Mouse (Mus musculus) spleen, postnatal 36 days (tissue): Measurements from ENCODE around the gene Mvp.

ENCODE experiments used
- DNase-seq, 2 experiments: peaks; one replicate each; pipeline ENCODE4 v3.0.0; 2022; ENCODE audit warnings: low spot score in 2 of 2, mixed read lengths in 1 of 2

The Mvp gene

DNA sequence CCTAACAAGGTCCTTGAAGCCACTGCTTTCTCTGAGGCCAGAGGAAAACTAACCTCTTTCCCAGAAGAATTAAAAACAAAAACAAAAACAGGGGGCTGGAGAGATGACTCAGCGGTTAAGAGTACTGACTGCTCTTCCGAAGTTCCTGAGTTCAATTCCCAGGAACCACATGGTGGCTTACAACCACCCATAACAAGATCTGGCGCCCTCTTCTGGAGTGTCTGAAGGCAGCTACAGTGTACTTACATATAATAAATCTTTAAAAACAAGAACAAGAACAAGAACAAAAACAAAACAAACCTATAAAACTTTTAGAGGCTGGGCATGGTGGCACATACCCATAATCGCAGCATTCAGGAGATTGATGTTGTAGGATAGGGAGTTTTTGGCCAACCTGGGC, 18.0 kb downstream of the Mvp start:
- no peak for DNase-seq

DNA sequence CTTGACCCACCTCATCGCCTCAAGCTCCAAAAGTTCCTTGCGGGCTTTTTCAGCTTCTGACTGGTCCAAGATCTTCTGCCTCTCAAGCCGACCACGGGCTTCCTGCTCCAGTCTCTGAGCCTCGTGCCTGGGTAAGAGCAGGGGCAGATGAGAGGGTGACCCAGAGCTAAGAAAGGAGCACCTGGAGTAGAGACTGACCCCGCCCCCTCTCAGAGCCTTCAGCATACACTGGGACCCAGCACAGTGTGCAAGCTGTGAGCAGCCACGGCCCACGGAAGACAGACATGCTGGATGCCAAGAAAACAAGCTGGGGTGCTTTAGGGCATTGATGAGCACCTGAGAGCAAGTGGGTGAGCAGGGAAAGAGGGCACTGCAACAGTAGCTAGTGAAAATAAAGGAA, 25.6 kb downstream of the Mvp start:
- no peak for DNase-seq

DNA sequence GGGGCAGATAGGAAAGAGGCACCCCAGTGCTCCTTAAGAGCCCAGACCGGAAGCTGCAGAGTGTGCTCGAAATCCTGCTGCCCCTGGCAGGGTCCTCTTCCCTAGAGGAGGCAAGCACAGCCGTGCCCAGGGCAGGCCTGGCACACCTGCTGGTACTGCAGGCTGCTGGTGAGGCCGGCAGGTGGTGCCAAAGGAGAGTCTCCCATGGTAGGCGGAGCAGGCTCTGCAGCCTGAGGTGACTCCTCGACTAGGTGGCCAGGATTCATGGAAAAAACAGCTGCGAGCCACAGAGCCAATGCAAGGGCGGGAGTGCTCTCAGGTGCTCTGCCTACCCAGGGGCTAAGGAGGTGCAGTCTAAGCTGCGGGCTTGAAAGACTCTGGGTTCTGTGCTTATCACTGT, 28.1 kb downstream of the Mvp start:
- no peak for DNase-seq

DNA sequence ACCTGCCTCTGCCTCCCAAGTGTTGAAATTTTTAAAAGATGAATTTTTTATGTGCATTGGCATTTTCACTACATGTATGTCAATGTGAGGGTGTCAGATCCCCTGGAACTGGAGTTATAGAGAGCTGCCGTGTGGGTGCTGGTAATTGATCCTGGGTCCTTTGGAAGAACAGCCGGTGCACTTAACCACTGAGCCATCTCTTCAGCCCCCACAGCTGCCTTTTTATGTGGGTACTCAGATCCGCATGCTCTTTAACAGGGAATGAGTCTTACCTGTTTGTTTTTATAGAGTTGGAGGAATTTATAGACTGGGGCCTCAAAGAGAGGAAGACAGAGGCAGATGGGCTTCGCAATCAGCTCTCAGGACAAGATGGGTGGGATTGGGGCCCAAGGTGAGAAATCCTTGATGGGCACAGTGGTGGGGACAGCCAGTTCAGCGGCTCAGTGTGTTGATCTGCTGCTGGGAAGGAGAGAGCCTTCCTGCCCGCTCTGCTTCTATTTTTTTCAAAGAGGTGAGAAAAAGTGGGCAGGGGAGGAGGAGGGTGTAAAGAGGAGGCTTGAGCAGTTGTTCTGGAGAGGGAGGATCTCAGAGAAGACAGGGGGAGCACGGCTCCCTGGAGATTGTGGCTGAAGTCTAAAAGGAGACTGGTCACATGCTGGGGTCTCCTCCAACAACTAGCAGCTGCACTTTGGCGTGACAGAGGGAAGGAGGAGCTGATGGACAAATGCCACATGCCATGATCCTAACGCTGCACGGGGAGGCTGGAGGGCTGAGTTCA, 29.6 kb downstream of the Mvp start:
- no peak for DNase-seq

DNA sequence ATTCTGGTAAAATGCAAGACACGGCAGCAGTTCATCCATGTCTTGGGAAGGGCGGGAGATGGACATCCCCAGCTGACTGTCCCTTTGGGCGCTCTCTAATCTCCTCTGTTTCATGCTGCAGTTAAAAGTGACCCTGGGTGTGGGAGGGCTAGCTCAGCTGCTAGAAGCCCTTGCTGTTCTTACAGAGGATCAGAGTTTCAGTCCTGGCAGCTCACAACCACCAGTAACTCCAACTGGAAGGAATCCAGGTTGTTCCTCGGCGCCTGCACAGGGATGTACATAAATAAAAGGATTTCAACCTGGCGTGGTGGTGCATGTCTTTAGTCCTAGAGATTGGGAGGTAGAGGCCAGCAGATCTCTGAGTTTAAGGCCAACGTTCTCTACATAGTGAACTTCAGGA, 31.3 kb downstream of the Mvp start:
- no peak for DNase-seq

- DNase-seq = no peak
These were observed 32.4 kb downstream of the Mvp start for GRCm38 (mm10) chr7:126982054-126982453.

DNA sequence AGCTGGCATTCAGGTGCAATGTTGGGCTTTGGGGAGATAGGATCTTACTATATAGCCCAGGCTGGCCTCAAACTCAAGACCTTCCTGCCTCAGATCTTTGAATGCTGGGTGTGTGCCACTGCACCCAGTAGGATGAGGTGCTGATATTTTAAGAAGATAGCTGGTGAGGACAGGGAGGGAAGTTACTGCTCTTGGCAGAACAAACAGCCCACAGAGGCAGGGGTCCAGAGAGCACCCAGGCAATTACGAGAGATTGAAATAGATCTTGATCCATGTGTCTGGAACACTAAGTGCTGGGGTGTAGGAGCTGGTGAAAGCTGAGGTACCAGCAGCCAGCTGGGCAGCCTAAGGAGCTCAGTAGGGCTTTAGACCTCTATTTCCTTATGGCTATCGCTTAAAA, 32.8 kb downstream of the Mvp start:
- no peak for DNase-seq

- peak in 1 of 2 experiments; percentile 33 for DNase-seq
These were observed 35.6 kb downstream of the Mvp start for GRCm38 (mm10) chr7:126978841-126979240.

DNA sequence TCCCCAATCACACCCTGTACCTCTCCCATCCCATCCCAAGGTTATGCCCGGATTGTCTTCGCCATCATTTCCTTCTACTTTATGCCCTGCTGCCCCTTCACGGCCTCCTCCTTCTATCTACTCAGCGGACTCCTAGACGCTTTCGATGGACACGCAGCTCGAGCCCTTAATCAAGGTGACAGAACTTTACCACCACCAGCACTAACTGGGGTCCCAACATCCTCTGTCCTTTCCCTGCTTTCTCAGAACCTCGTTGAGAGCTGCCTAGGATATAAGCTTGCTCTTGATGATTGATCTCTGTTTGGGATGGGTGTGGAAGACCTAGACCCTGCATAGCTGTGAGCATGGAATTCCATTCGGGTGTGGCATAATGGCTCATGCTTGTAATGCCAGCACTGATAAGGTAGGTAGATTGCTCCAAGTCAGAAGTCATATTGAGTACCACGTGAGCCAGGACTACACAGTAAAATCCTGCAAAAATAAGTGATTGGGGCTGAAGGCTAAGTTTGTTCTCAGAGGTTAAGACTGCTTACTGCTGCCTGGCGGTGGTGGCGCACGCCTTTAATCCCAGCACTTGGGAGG, 37.5 kb downstream of the Mvp start:
- DNase-seq = no peak

GRCm38 (mm10) chr7:126975950-126976866, 38.2 kb downstream of the Mvp start, which contains the start of gene Cdiptos:
Cdiptos (minus strand) TSS chr7:126976098.
- peak; percentile 92 to 94 for DNase-seq

DNA sequence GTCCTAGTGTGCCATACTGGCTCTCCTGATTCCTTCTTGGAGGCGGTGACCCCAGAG, 38.7 kb downstream of the Mvp start, which contains the start of gene Cdipt:
TSS of gene Cdipt (plus strand) at position 22 of the 57 bp plus-strand sequence.
- DNase-seq = no peak

DNA sequence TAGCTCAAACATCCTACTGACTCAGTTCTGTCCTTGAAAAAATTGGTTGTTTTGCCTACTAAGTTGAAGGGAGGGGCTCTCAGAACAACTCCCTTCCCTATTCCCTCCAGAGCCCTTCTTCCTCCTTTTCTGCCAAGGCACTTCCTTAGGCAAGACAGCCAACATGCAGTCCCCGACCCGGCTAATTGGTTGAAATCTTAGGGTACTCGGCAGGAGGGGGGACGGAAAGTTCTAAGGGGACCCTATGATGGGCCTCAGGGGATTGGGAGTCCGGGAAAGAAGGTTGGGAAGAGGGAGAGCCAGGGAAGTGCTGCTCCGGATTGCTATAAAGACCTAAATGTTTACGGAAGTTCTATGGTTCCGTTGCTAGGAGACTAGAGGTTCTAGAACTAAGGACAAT, 38.9 kb downstream of the Mvp start:
- DNase-seq = peak in 1 of 2 experiments; percentile 24

DNA sequence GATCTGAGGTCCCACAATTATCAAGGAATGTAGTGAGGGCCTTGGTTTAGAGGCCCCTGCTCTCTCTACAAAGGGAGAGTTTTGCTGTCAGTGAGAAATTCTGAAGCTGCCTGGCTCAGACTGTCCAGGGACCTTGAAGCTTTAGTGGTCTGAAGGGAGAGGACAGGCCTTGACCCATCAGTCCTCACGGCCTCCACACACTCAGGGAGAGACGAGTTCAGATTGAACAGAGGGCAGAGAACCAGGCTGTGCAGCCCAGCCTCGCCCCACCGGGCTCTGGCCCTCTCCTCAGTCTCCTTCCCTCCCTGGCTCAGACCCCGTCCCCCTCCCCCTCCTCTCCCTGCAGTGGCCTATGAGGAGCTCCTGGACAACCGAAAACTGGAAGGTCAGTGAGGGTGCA, 47.1 kb downstream of the Mvp start:
- no peak for DNase-seq

- no peak for DNase-seq
These were observed 48.9 kb downstream of the Mvp start for GRCm38 (mm10) chr7:126965568-126965967.

DNA sequence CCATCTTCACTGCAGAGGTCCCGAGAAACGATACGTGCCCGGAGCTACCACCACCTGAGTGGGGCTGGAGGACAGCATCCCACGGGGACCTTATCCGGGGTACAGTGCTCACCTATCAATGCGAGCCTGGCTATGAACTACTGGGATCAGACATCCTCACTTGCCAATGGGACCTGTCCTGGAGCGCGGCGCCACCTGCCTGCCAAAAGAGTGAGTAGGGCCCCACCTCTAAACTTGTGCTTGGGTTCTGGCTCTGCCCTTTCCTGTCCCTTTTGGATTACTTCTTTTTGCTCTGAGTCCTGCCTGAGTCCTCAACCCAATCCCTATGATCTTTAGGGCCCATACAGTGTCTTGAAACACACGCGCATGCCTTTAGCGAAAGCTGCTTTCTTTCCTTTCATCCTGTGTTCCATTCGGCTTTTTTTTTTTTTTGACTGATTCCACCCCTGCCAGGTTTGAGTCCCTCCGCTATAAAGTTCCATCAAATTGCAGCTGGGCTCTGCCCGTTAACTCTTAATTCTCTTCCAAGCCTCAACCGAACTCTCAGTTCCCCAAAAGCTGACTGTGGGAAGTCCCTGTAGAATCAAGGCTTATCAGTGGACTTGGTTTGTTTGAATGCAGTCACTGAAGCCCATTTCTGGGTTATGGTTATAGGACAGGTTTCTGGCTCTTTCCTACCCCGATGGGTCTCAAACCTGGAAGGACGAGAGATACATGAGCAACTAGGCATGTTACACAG, 50.7 kb downstream of the Mvp start:
- DNase-seq = peak; percentile 50 to 57

DNA sequence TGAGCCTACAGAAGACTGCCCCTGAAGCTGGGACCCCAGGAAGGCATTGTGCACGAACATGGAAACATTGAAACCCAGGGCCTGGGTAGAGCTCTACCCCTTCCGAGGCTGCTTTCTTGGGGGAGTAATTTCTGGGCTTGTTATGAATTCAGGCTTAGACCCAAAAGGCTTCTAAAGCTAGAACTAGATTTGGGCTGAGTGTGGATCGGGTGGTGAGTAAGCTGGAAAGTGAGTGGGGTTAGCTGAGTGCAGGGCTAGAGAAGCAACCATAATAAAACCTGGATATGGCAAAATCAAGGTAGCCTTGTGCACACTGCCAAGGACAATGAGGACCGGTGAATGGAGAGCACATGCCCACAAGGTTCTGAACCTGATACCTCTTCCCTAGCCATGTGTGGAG, 52.5 kb downstream of the Mvp start:
- DNase-seq = no peak

DNA sequence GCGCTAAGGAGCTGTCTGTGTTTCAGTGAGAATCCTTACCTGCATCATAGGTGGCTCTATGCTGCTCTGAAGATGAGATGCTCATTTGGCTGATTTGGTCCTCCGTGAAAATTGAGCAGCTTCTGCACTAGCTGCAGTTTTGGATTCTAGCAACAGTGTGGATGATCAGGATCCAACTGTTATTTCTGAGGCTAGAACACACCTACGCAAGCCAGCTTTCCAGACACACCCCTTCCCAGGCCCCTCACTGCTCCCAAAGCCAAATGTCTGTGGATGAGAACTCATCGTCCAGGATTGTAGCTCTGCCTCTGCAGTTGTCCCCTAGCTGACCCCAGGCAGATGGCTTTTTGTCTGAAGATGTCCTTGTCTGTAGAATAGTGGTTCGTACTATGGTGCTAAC, 53.3 kb downstream of the Mvp start:
- DNase-seq = no peak

DNA sequence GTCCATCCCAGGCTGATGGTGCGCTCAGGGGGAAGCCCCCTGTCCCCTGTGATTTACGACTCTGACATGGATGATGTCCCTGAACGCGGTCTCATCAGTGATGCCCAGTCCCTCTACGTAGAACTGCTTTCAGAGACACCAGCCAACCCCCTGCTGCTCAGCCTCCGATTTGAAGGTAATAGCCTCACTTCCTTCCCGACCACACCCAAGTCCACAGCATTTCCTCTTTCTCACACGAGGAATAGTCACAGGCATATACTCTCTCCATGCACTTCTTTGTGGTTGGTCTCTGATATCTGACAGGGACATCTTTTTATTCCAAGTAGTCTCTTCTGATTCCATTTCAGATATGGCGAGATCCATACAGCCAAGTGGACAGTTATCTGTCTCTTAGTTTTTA, 54.6 kb downstream of the Mvp start:
- DNase-seq = no peak

DNA sequence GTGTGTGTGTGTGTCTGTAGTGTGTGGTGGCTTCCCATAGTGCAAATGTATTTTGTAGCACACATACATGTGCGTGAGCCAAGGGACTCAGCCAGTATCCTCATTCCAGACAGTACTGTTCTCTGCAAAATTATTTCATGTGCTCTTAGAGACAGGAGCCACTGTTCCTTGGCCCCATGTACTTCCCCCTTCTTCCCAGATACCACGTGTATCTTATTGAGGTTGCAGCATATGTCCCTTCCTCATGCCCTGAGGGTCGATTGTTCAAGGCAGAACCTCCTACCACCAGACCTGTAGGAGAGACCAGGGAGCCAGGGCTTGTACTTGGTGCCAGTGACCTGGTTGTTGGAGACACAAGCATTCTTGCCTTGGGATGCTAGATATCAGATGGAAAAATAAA, 59.3 kb downstream of the Mvp start:
- no peak for DNase-seq

GRCm38 (mm10) chr7:126952646-126953045, 61.8 kb downstream of the Mvp start:
- no peak for DNase-seq

- DNase-seq = no peak
These were observed 62.7 kb downstream of the Mvp start for GRCm38 (mm10) chr7:126951741-126952140.
